Mouse (Mus musculus) heart, postnatal 0 days (tissue): ENCODE measurements around the gene Tmco1. TPM values are rescaled to one million over a fixed set of nuclear protein-coding genes. Genes with fewer than 3 reads are reported as not detected.

Source experiments
- ATAC-seq: fragments of 200-750 bp; cut with Nextera tagmentation; 2 replicates; pipeline ENCODE4 v1.8.0; 2017; ENCODE audit warnings: low read depth, moderate number of reproducible peaks, moderate library complexity; ENCODE audit not compliant: insufficient read depth
- DNase-seq: peaks from one replicate; pipeline ENCODE4 v3.0.0-alpha.2; 2016; ENCODE audit warnings: low spot score
- H3K27ac ChIP-seq: fragments of 300-500 bp; sonication (generic); 2 replicates; pipeline ENCODE4 v1.5.1; 2014; ENCODE audit warnings: low read depth, mild to moderate bottlenecking
- H3K27me3 ChIP-seq: fragments of 300-500 bp; sonication (generic); 2 replicates; pipeline ENCODE4 v1.6.1; 2014; ENCODE audit warnings: low read length, mixed read lengths; ENCODE audit not compliant: control insufficient read depth, insufficient read depth
- H3K36me3 ChIP-seq: fragments of 300-500 bp; sonication (generic); replicated peaks from 2 replicates; pipeline ENCODE4 v1.6.1; 2014; ENCODE audit warnings: low read length, mixed read lengths; ENCODE audit not compliant: control insufficient read depth, insufficient read depth
- H3K4me1 ChIP-seq: fragments of 300-500 bp; sonication (generic); 2 replicates; pipeline ENCODE4 v1.6.1; 2014; ENCODE audit warnings: antibody characterized with exemption; ENCODE audit not compliant: control insufficient read depth, insufficient read depth
- H3K4me2 ChIP-seq: fragments of 300-500 bp; sonication (generic); 2 replicates; pipeline ENCODE4 v1.6.1; 2014; ENCODE audit warnings: low read depth, mild to moderate bottlenecking, low read length, moderate library complexity
- H3K4me3 ChIP-seq: fragments of 300-500 bp; sonication (generic); 2 replicates; pipeline ENCODE4 v1.5.1; 2014; ENCODE audit warnings: low read depth, low read length
- H3K9ac ChIP-seq: fragments of 300-500 bp; sonication (generic); replicated peaks from 2 replicates; pipeline ENCODE4 v1.6.1; 2014; ENCODE audit warnings: low read depth, low read length, mixed read lengths
- H3K9me3 ChIP-seq: fragments of 300-500 bp; sonication (generic); replicated peaks from 2 replicates; pipeline ENCODE4 v1.6.1; 2016; ENCODE audit warnings: low read length; ENCODE audit not compliant: control insufficient read depth
- CTCF ChIP-seq: IDR thresholded peaks from 2 replicates; pipeline ENCODE4 v1.5.1; 2016; ENCODE audit warnings: antibody characterized with exemption, control low read depth, low read depth
- EP300 ChIP-seq: IDR thresholded peaks from 2 replicates; pipeline ENCODE4 v1.6.1; 2016; ENCODE audit warnings: antibody characterized with exemption, low read depth
- WGBS: fragments of 180-500 bp; shearing (Covaris S2); extraction: QIAGEN DNeasy Blood & Tissue Kit; methylation state at CpG from one replicate; pipeline ENCODE4 v1.1.7; 2014; 5-methylcytosine and 5-hydroxymethylcytosine counted together
- polyA plus RNA-seq: library from polyadenylated mRNA; unstranded; fragments of >200 nt; fragmentation: Nextera tagmentation; extraction: Ambion mirVana; gene quantifications from 2 replicates; pipeline ENCODE4 v1.2.1, GENCODE M21; 2015
- total RNA-seq: library from RNA; depleted of rRNA; stranded (reverse); fragments of >200 nt; gene quantifications from 2 replicates; pipeline ENCODE4 v1.2.3, GENCODE M21; 2014; ENCODE audit warnings: low replicate concordance

The Tmco1 gene
- total and polyA plus RNA-seq, 2 experiments from 2014 or later: 68.1 to 86.6 TPM

DNA sequence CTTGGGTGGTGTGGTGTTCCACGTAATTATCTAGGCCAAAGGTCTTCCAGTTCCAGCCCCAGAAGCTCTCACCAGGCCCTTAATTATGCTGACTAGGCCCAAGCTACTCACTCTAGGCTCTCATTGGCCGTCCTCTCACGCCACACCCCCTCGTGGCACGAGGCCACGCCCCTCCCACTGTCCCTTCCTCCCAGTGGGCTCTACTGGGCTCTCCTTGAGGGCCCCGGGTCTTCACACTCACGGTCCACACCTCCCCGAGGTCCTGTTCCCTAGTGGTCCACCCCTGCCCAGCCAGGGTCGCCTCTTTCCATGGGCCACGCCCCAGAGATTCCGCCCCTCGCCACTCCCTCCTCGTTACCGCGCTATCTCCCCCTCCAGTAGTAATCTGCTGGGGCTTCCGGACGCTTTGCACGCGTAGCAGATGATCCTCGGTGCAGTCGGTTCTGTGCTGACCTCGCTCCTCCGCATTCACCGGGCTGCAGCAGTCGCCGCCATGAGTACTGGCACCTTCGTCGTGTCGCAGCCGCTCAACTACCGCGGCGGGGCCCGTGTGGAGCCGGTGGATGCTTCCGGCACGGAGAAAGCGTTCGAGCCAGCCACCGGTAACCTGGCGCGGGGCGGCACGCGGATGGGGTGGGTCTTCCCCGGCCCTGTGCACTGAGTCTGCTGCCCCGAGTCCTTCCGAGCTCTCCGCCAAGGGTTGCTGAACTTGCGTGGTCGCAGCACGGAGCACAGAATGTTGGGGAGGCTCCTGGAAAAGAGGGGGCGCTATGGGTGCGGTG is 41.8 kb downstream of the Tmco1 start, which contains the start of gene Aldh9a1:
Gene Aldh9a1, plus strand, starts transcription at position 177 of the 782 bp plus-strand sequence.
- Histone ChIP-seq H3K9ac (peak within 1 kb of the TSS; percentile 73), H3K36me3 (peaks cover 25% of the 10 kb centered on the region; the same call in 1 of the 2 replicates), H3K4me2 (peak within 1 kb of the TSS; percentile 83), H3K4me1 (no peaks in the 10 kb centered on the region), H3K9me3 (no peaks in the 10 kb centered on the region), H3K27me3 (no peaks in the 10 kb centered on the region), H3K4me3 (peak within 1 kb of the TSS; percentile 76), H3K27ac (peak within 1 kb of the TSS; percentile 89)
- under 1% methylated on average over 54 of the region's 55 CpGs for WGBS
- DNase-seq (peak; percentile 90), ATAC-seq (peak; percentile 99)
- no peak for TF ChIP-seq CTCF
- TF ChIP-seq EP300: no peak

DNA sequence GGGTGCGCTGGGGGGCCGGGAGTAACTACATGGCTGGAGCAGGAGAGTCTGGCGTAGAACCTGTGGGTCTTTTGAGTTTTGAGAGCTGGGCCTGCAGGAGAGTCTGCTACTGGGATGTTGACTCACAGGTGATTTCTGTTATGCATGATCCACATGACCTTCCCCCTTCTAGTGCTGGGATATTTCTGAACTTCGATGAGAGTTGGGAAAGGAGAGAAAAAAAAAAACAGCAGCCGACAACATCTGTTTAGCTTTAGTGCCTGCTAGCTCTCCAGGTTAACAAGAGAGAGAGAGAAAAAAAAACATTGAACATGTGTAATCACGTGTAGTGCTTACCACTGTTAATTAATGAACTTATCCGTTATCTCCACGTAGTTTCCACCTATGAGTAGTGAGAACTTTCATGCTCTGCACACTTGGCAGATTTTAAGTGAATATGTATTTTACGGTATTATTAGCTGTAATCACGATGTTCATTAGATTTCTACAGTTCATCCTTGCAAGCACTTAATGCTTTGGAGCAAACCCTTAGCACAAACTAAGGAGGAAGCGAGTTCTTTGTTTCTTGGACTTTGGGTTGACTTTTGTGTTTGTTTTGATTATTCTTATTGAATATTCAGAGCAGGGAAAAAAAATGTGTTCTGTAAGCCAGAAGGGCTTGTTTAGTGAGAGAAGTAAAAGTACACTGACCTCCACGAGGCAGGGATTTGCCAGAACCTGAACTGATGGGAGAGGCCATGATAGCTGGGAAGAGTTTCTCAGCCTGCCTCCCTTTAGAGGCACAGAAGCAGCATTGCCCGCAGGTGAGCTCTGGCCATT is 42.6 kb downstream of the Tmco1 start:
- Histone ChIP-seq H3K27ac (peak overlapping the region; percentile 89), H3K27me3 (no peaks in the 10 kb centered on the region), H3K4me1 (no peaks in the 10 kb centered on the region), H3K4me2 (peak overlapping the region; percentile 83), H3K9ac (peak overlapping the region; percentile 73), H3K9me3 (no peaks in the 10 kb centered on the region), H3K4me3 (peak overlapping the region; percentile 76), H3K36me3 (peaks cover 33% of the 10 kb centered on the region)
- ATAC-seq (no peak), DNase-seq (no peak)
- WGBS: 39% methylated on average over 13 of the region's 13 CpGs
- TF ChIP-seq EP300 (no peak), CTCF (no peak)

DNA sequence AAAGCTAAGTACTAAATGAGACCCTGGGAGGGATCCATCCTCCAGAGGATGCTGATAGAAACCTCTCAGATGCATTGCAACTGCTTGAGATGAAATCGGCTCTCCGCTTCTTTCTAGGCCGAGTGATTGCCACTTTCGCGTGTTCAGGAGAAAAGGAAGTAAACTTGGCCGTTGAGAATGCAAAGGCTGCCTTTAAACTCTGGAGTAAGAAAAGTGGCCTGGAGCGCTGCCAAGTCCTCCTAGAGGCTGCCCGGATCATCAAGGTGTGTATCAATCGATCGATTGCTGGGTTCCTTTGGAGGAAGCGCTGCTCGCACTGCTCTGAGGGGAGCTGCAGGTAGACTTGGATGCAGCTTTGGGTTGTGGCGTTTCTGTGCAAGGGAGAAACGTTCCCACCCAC is 44.2 kb downstream of the Tmco1 start:
- Histone ChIP-seq H3K9ac (no peak overlapping the region), H3K4me3 (no peak overlapping the region), H3K36me3 (peaks cover 49% of the 10 kb centered on the region), H3K27ac (no peak overlapping the region), H3K9me3 (no peaks in the 10 kb centered on the region), H3K27me3 (no peaks in the 10 kb centered on the region), H3K4me1 (no peaks in the 10 kb centered on the region), H3K4me2 (no peak overlapping the region)
- WGBS: 84% methylated on average over 14 of the region's 14 CpGs
- TF ChIP-seq CTCF (no peak), EP300 (no peak)
- DNase-seq (no peak), ATAC-seq (no peak)

DNA sequence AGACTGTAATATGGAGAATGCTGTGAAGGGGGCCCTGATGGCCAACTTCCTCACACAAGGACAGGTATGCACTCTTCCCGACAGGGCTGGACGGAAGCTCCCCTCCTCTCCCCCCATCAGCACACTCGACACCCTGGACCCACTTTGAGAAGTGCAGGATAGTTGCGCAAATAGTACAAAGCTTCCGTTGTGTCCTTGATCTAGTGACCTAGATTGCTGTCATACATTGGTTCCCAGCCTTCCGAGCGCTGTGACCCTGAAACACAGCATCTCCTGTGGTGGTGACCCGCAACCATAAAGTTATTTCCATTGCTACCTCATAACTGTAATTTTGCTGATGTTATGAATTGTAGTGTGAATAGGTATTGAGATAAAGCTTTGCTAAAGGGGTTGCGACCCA is 49.2 kb downstream of the Tmco1 start:
- no peak overlapping the region for H3K4me2 ChIP-seq
- H3K9me3 ChIP-seq: no peaks in the 10 kb centered on the region
- H3K27me3 ChIP-seq: no peaks in the 10 kb centered on the region
- H3K36me3 ChIP-seq: peaks cover 67% of the 10 kb centered on the region
- ATAC-seq (no peak), DNase-seq (no peak)
- H3K9ac ChIP-seq: no peak overlapping the region
- no peak overlapping the region for H3K27ac ChIP-seq
- no peak overlapping the region for H3K4me3 ChIP-seq
- H3K4me1 ChIP-seq: no peaks in the 10 kb centered on the region
- TF ChIP-seq CTCF (no peak), EP300 (no peak)
- WGBS: 89% methylated on average over 9 of the region's 9 CpGs

DNA sequence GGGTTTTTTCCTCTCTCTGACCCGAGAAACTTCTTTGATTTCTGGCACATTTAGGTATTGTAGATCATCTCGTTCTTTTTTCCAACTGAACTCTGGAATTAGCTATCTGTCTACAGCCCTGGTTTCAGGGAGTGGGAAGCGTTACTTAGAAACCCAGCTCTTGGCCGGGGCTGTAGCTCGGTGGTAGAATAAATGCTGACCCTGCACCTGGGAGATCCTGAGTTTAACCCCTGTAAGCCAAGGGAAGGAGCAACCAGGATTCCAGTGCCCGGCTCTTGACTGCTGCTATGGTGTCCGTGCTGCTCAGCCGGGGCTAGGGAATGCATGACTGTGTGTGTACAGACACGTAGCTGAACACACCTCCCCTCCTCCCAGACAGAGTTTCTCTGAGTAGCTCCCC is 50.6 kb downstream of the Tmco1 start:
- ATAC-seq (no peak), DNase-seq (no peak)
- H3K36me3 ChIP-seq: peaks cover 59% of the 10 kb centered on the region
- H3K4me3 ChIP-seq: no peak overlapping the region
- no peaks in the 10 kb centered on the region for H3K9me3 ChIP-seq
- no peak overlapping the region for H3K27ac ChIP-seq
- TF ChIP-seq CTCF (no peak), EP300 (no peak)
- no peaks in the 10 kb centered on the region for H3K4me1 ChIP-seq
- H3K4me2 ChIP-seq: no peak overlapping the region
- no peak overlapping the region for H3K9ac ChIP-seq
- WGBS: 80% methylated on average over 9 of the region's 9 CpGs
- no peaks in the 10 kb centered on the region for H3K27me3 ChIP-seq
